Mouse (Mus musculus) right cerebral cortex, postnatal 10 days (tissue): Measurements from ENCODE around the gene Cd63.
A peak's percentile ranks its signal among the peaks of the same experiment; 100 is the strongest.

Source experiments
- DNase-seq, 2 experiments: peaks; one replicate each; pipeline ENCODE4 v3.0.0; 2021; ENCODE audit warnings: low spot score in 2 of 2

The Cd63 gene

GRCm38 (mm10) chr10:128929638-128930378, 29.0 kb downstream of the Cd63 start:
- DNase-seq: peak; percentile 55 to 62

- DNase-seq: no peak
Observed at GRCm38 (mm10) chr10:128931441-128931840, 30.7 kb downstream of the Cd63 start.

GRCm38 (mm10) chr10:128933574-128933973, 32.8 kb downstream of the Cd63 start, which contains the start of gene Itga7:
TSS of gene Itga7 (plus strand) at chr10:128933818.
- DNase-seq: peak in 1 of 2 experiments; percentile 43

- no peak for DNase-seq
Observed at GRCm38 (mm10) chr10:128933976-128934721, 33.4 kb downstream of the Cd63 start.

GRCm38 (mm10) chr10:128934997-128935787, 34.4 kb downstream of the Cd63 start:
- DNase-seq: no peak

- DNase-seq: no peak
Observed at GRCm38 (mm10) chr10:128935826-128936440, 35.1 kb downstream of the Cd63 start.

- no peak for DNase-seq
Observed at GRCm38 (mm10) chr10:128937756-128938390, 37.1 kb downstream of the Cd63 start.

GRCm38 (mm10) chr10:128938457-128938856, 37.7 kb downstream of the Cd63 start:
- peak; percentile 57 to 69 for DNase-seq

- DNase-seq: no peak
Observed at GRCm38 (mm10) chr10:128938974-128939373, 38.2 kb downstream of the Cd63 start.

GRCm38 (mm10) chr10:128940475-128941061, 39.8 kb downstream of the Cd63 start:
- no peak for DNase-seq

GRCm38 (mm10) chr10:128945675-128946074, 44.9 kb downstream of the Cd63 start:
- DNase-seq: no peak

- no peak for DNase-seq
Observed at GRCm38 (mm10) chr10:128947496-128947895, 46.7 kb downstream of the Cd63 start.

- DNase-seq: no peak
Observed at GRCm38 (mm10) chr10:128950208-128950887, 49.6 kb downstream of the Cd63 start.

GRCm38 (mm10) chr10:128958340-128958739, 57.6 kb downstream of the Cd63 start:
- DNase-seq: no peak

GRCm38 (mm10) chr10:128960142-128960541, 59.4 kb downstream of the Cd63 start:
- no peak for DNase-seq

- no peak for DNase-seq
Observed at GRCm38 (mm10) chr10:128960590-128961584, 60.1 kb downstream of the Cd63 start, which contains the start of gene Mettl7b. TSS of gene Mettl7b (minus strand) at chr10:128960988.
